Mouse (Mus musculus): ENCODE data around the gene Erc2.

DNA sequence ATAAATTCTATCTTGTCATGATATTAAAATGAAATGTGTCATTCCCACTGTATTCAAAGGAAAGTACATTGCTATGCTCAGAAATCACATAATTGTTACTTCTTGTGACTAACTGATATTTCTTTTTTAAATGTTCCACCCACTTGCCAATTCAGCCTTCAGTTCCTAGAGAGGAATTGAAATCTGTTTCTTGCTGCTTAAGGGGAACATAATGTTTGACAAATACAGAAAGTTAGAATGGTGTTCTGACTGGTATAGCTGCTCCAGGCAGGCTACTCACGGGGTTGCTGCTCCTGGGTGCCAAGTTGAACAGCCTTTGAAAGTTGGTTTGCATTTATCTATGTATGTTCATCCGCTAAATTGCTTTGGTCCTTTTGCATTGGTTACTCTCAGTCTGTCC, 270.2 kb downstream of the Erc2 start:
- no peak for TF ChIP-seq CTCF (IDR thresholded peaks at IDR 0.05; ENCODE audit: low read depth, low read length)
- no peak for TF ChIP-seq POLR2A (IDR thresholded peaks at IDR 0.05; ENCODE audit: extremely low read depth, insufficient read depth, low read length)
